Mouse (Mus musculus): ENCODE data around the gene Fuca1. TPM values are rescaled to one million over a fixed set of nuclear protein-coding genes. Genes with fewer than 3 reads are reported as not detected.

The Fuca1 gene
- polyA plus RNA-seq, 1 experiment from 2014 or later, result 44.2 TPM

GRCm38 (mm10) chr4:135985769-135986168 lies 65.2 kb downstream of the Fuca1 start:
- Histone ChIP-seq H3K36me3 (peaks cover 43% of the 10 kb centered on the region), H3K4me1 (peaks cover 25% of the 10 kb centered on the region), H3K27ac (peak overlapping the region; percentile 18; the same call in 1 of the 2 replicates), H3K27me3 (ENCODE audit: insufficient read depth, poor library complexity, severe bottlenecking) (no peaks in the 10 kb centered on the region), H3K9me3 (no peaks in the 10 kb centered on the region), H3K4me3 (peak overlapping the region; percentile 85)
- WGBS, result 89% methylated on average over 7 of the region's 7 CpGs
- DNase-seq (ENCODE audit: low spot score), result peak; percentile 66

- 9% methylated on average over 23 of the region's 23 CpGs for WGBS
- Histone ChIP-seq H3K27me3 (ENCODE audit: insufficient read depth, poor library complexity, severe bottlenecking) (no peaks in the 10 kb centered on the region), H3K4me3 (peak overlapping the region; percentile 85), H3K27ac (peak overlapping the region; percentile 96), H3K36me3 (peaks cover 38% of the 10 kb centered on the region), H3K9me3 (no peaks in the 10 kb centered on the region), H3K4me1 (peaks cover 25% of the 10 kb centered on the region)
- DNase-seq (ENCODE audit: low spot score), result peak; percentile 80
Measured at GRCm38 (mm10) chr4:135986301-135986942, 65.9 kb downstream of the Fuca1 start.

GRCm38 (mm10) chr4:135986943-135987710 lies 66.6 kb downstream of the Fuca1 start, which contains the start of gene Pithd1:
Gene Pithd1 (minus strand): TSS chr4:135987264.
- Histone ChIP-seq H3K4me3 (peak within 1 kb of the TSS; percentile 85), H3K4me1 (peaks cover 25% of the 10 kb centered on the region), H3K36me3 (peaks cover 36% of the 10 kb centered on the region), H3K9me3 (no peaks in the 10 kb centered on the region), H3K27me3 (ENCODE audit: insufficient read depth, poor library complexity, severe bottlenecking) (no peaks in the 10 kb centered on the region), H3K27ac (peak within 1 kb of the TSS; percentile 96)
- under 1% methylated on average over 81 of the region's 81 CpGs for whole genome bisulfite sequencing
- peak; percentile 96 for DNase-seq (ENCODE audit: low spot score)

- H3K27ac ChIP-seq, result peak overlapping the region; percentile 96
- peaks cover 25% of the 10 kb centered on the region for H3K4me1 ChIP-seq
- no peaks in the 10 kb centered on the region for H3K27me3 ChIP-seq (ENCODE audit: insufficient read depth, poor library complexity, severe bottlenecking)
- peaks cover 30% of the 10 kb centered on the region for H3K36me3 ChIP-seq
- peak overlapping the region; percentile 85 for H3K4me3 ChIP-seq
- DNase-seq (ENCODE audit: low spot score), result peak; percentile 72
- H3K9me3 ChIP-seq, result no peaks in the 10 kb centered on the region
- 68% methylated on average over 9 of the region's 9 CpGs for WGBS
Measured at GRCm38 (mm10) chr4:135987714-135988113, 67.2 kb downstream of the Fuca1 start.

Other genes starting within 250 kb of the Fuca1 start
- gene Ifnlr1, start 234.4 kb upstream of the Fuca1 start, polyA plus RNA-seq (2016; fragmentation: Nextera tagmentation; extraction: Ambion mirVana), result 0.18 and 0.28 TPM in 2 replicates
- gene Il22ra1, start 192.6 kb upstream of the Fuca1 start, polyA plus RNA-seq (2016; fragmentation: Nextera tagmentation; extraction: Ambion mirVana), result 0.13 TPM in 1 of 2 replicates, not detected in the other
- gene Myom3, start 161.0 kb upstream of the Fuca1 start, polyA plus RNA-seq (2016; fragmentation: Nextera tagmentation; extraction: Ambion mirVana), result 0.05 TPM in 1 of 2 replicates, not detected in the other
- gene Srsf10, start 65.0 kb upstream of the Fuca1 start, polyA plus RNA-seq (2016; fragmentation: Nextera tagmentation; extraction: Ambion mirVana), result 188 and 227 TPM in 2 replicates
- gene Pnrc2, start 46.9 kb upstream of the Fuca1 start, polyA plus RNA-seq (2016; fragmentation: Nextera tagmentation; extraction: Ambion mirVana), result 121 and 150 TPM in 2 replicates
- 0.60 and 1.4 TPM in 2 replicates for gene Cnr2, start 25.3 kb upstream of the Fuca1 start, polyA plus RNA-seq (2016; fragmentation: Nextera tagmentation; extraction: Ambion mirVana)
- gene Hmgcl, start 25.7 kb downstream of the Fuca1 start, polyA plus RNA-seq (2016; fragmentation: Nextera tagmentation; extraction: Ambion mirVana), result 67.5 and 77.1 TPM in 2 replicates
- gene Gale, start 43.0 kb downstream of the Fuca1 start, polyA plus RNA-seq (2016; fragmentation: Nextera tagmentation; extraction: Ambion mirVana), result 46.0 and 48.0 TPM in 2 replicates
- gene Lypla2, start 51.9 kb downstream of the Fuca1 start, polyA plus RNA-seq (2016; fragmentation: Nextera tagmentation; extraction: Ambion mirVana), result 105 and 134 TPM in 2 replicates
- 50.8 and 67.8 TPM in 2 replicates for gene Pithd1, start 66.5 kb downstream of the Fuca1 start, polyA plus RNA-seq (2016; fragmentation: Nextera tagmentation; extraction: Ambion mirVana)
- 35.6 and 36.1 TPM in 2 replicates for gene Eloa, start 101.0 kb downstream of the Fuca1 start, polyA plus RNA-seq (2016; fragmentation: Nextera tagmentation; extraction: Ambion mirVana)
- 336 and 390 TPM in 2 replicates for gene Rpl11, start 132.7 kb downstream of the Fuca1 start, polyA plus RNA-seq (2016; fragmentation: Nextera tagmentation; extraction: Ambion mirVana)
- 324 and 492 TPM in 2 replicates for gene Id3, start 222.8 kb downstream of the Fuca1 start, polyA plus RNA-seq (2016; fragmentation: Nextera tagmentation; extraction: Ambion mirVana)